Mouse (Mus musculus) C2C12 (cell line): ENCODE results near the gene Mpdz.

Experiments used
- CTCF ChIP-seq: IDR thresholded peaks from one replicate; pipeline ENCODE4 v1.5.1; 2011; ENCODE audit not compliant: control insufficient read depth, insufficient read depth, insufficient read length
- MAX ChIP-seq: IDR thresholded peaks from one replicate; pipeline ENCODE4 v1.6.1; 2011; ENCODE audit warnings: mild to moderate bottlenecking, control low read depth
- MYOD1 ChIP-seq: IDR thresholded peaks from one replicate; pipeline ENCODE4 v1.6.1; 2011; ENCODE audit warnings: low read depth; ENCODE audit not compliant: control insufficient read depth, insufficient read length

- TF ChIP-seq CTCF (no peak), MAX (no peak), MYOD1 (no peak)
Measured at GRCm38 (mm10) chr4:81322232-81322631, 120.4 kb downstream of the Mpdz start.
